Mouse (Mus musculus) midbrain, embryonic 16.5 days (tissue): ENCODE data around the gene Hcrtr2. TPM values are rescaled to one million over a fixed set of nuclear protein-coding genes. Genes with fewer than 3 reads are reported as not detected.

ENCODE experiments used
- ATAC-seq: fragments of 200-750 bp; cut with Nextera tagmentation; 2 replicates; pipeline ENCODE4 v1.8.0; 2017; ENCODE audit warnings: moderate TSS enrichment
- H3K27ac ChIP-seq: fragments of 300-500 bp; sonication (generic); 2 replicates; pipeline ENCODE4 v1.5.1; 2014; ENCODE audit warnings: mild to moderate bottlenecking, low read length, mixed read lengths
- H3K27me3 ChIP-seq: fragments of 300-500 bp; sonication (generic); 2 replicates; pipeline ENCODE4 v1.6.1; 2014; ENCODE audit warnings: low read depth, low read length, mixed read lengths; ENCODE audit not compliant: control insufficient read depth, insufficient read depth
- H3K36me3 ChIP-seq: fragments of 300-500 bp; sonication (generic); 2 replicates; pipeline ENCODE4 v1.6.1; 2014; ENCODE audit warnings: mild to moderate bottlenecking, low read length, moderate library complexity, mixed read lengths; ENCODE audit not compliant: control insufficient read depth, insufficient read depth
- H3K4me1 ChIP-seq: fragments of 300-500 bp; sonication (generic); 2 replicates; pipeline ENCODE4 v1.6.1; 2014; ENCODE audit warnings: mild to moderate bottlenecking, low read length, mixed read lengths; ENCODE audit not compliant: control insufficient read depth, insufficient read depth
- H3K4me2 ChIP-seq: fragments of 300-500 bp; sonication (generic); 2 replicates; pipeline ENCODE4 v1.6.1; 2014; ENCODE audit warnings: mild to moderate bottlenecking, low read length, mixed read lengths
- H3K4me3 ChIP-seq: fragments of 300-500 bp; sonication (generic); 2 replicates; pipeline ENCODE4 v1.5.1; 2014; ENCODE audit warnings: low read depth, mild to moderate bottlenecking, low read length, moderate library complexity, mixed read lengths
- H3K9ac ChIP-seq: fragments of 300-500 bp; sonication (generic); 2 replicates; pipeline ENCODE4 v1.6.1; 2014; ENCODE audit warnings: low read depth, low read length, mixed read lengths
- H3K9me3 ChIP-seq: fragments of 300-500 bp; sonication (generic); replicated peaks from 2 replicates; pipeline ENCODE4 v1.6.1; 2014; ENCODE audit warnings: mild to moderate bottlenecking, low read length, mixed read lengths; ENCODE audit not compliant: control insufficient read depth, poor library complexity, severe bottlenecking
- WGBS: fragments of 180-500 bp; shearing (Covaris S2); extraction: QIAGEN DNeasy Blood & Tissue Kit; methylation state at CpG from one replicate; pipeline ENCODE4 v1.1.7; 2014; 5-methylcytosine and 5-hydroxymethylcytosine counted together
- polyA plus RNA-seq: library from polyadenylated mRNA; unstranded; fragments of >200 nt; fragmentation: Nextera tagmentation; extraction: Ambion mirVana; gene quantifications from 2 replicates; pipeline ENCODE4 v1.2.1, GENCODE M21; 2015

The Hcrtr2 gene
- polyA plus RNA-seq, 1 experiment from 2014 or later, result 12.5 TPM

DNA sequence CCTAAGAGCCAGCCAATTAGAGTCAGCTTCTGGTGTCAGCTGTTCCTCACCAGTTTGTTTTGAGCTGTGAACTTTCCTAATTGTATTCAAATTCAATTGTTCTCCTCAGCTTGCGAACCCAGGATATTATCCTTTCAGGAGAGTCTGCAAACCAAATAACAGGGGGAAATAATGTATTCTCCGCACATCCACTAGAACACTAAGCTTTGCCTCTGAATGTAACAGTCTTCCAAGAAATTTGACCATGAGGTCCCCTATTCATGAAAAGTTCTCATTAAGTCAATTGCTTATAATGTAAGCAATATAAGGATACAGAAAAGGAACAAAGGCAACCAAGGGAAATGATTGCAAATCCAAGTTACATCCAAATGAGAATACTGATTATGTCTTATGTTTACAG lies 110.1 kb downstream of the Hcrtr2 start, which contains the start of gene Gfral:
TSS of gene Gfral (minus strand) at position 101 of the 400 bp plus-strand sequence.
- H3K27me3 ChIP-seq, result no peaks in the 10 kb centered on the region
- ATAC-seq, result no peak
- H3K36me3 ChIP-seq, result no peaks in the 10 kb centered on the region
- H3K4me1 ChIP-seq, result no peaks in the 10 kb centered on the region
- 83% methylated on average over 2 of the region's 2 CpGs for WGBS
- H3K27ac ChIP-seq, result no peak within 1 kb of the TSS
- H3K4me3 ChIP-seq, result no peak within 1 kb of the TSS
- H3K9ac ChIP-seq, result no peak within 1 kb of the TSS
- H3K4me2 ChIP-seq, result no peak within 1 kb of the TSS
- no peaks in the 10 kb centered on the region for H3K9me3 ChIP-seq

DNA sequence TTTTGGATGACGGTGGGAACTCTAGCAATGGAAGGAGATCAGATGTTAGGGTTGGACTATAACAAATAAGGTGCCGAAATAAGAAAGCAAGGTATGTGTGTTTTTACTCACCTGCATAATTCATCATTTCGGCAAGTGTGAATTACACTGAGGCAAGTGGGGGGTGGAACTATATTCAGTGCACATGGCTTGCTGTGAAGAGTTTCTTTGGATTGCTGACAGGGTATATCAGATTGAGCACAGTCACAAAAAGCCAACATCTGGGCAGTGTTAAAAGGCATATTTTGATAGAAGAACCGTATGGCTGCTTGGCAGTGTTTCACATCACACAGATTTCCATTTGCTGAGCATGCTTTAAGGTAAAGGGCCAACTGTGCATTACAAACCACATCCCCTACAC lies 126.7 kb downstream of the Hcrtr2 start:
- 83% methylated on average over 4 of the region's 4 CpGs for WGBS
- H3K27me3 ChIP-seq, result no peaks in the 10 kb centered on the region

DNA sequence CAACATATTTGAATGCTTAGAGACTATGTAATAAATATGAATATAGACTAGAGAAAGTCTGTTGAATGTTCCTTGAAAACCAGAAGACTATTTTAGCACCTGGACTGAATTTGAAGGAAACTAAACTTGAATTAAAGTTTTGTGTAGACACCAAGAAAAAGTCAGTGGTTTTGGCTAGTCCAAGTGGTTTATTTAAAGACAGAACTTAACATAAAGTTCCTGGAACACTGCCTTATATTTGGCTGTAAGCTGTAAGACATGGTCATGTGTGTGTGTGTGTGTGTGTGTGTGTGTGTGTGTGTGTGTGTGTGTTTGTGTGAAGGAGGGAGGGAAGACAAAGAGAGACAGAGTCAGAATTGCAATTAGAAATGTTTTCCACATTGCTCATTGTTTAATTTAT lies 144.4 kb downstream of the Hcrtr2 start:
- Histone ChIP-seq H3K9me3 (no peaks in the 10 kb centered on the region), H3K4me3 (no peak overlapping the region), H3K36me3 (no peaks in the 10 kb centered on the region), H3K4me1 (no peaks in the 10 kb centered on the region), H3K4me2 (no peak overlapping the region), H3K27ac (no peak overlapping the region), H3K27me3 (no peaks in the 10 kb centered on the region), H3K9ac (no peak overlapping the region)
- no peak for ATAC-seq

More for the DNA sequence above, 126.7 kb downstream of the Hcrtr2 start:
- Histone ChIP-seq H3K4me3 (no peak overlapping the region), H3K4me1 (no peaks in the 10 kb centered on the region), H3K36me3 (no peaks in the 10 kb centered on the region), H3K4me2 (no peak overlapping the region), H3K9ac (no peak overlapping the region), H3K9me3 (no peaks in the 10 kb centered on the region), H3K27ac (no peak overlapping the region)
- no peak for ATAC-seq

Other genes starting within 250 kb of the Hcrtr2 start
- gene Gfral, start 110.2 kb downstream of the Hcrtr2 start, polyA plus RNA-seq, result not detected in 2 replicates
- gene Fam83b, start 243.3 kb upstream of the Hcrtr2 start, polyA plus RNA-seq, result 0.06 and 0.12 TPM in 2 replicates